Mouse (Mus musculus) lung, embryonic 14.5 days (tissue): Measurements from ENCODE around the gene Cdca5. TPM values are rescaled to one million over a fixed set of nuclear protein-coding genes. Genes with fewer than 3 reads are reported as not detected.

Experiments used
- ATAC-seq: fragments of 200-750 bp; cut with Nextera tagmentation; 2 replicates; pipeline ENCODE4 v1.8.0; 2017; ENCODE audit warnings: mild to moderate bottlenecking, moderate TSS enrichment, moderate library complexity; ENCODE audit not compliant: insufficient read depth
- DNase-seq: peaks from one replicate; pipeline ENCODE4 v3.0.0-alpha.2; 2015
- H3K27ac ChIP-seq: fragments of 300-500 bp; sonication (generic); 2 replicates; pipeline ENCODE4 v1.5.1; 2014; ENCODE audit warnings: low read depth, mild to moderate bottlenecking, moderate library complexity
- H3K27me3 ChIP-seq: fragments of 300-500 bp; sonication (generic); 2 replicates; pipeline ENCODE4 v1.6.1; 2014; ENCODE audit warnings: low read length, control low read depth; ENCODE audit not compliant: insufficient read depth
- H3K36me3 ChIP-seq: fragments of 300-500 bp; sonication (generic); 2 replicates; pipeline ENCODE4 v1.6.1; 2014; ENCODE audit warnings: control low read depth; ENCODE audit not compliant: insufficient read depth
- H3K4me1 ChIP-seq: fragments of 300-500 bp; sonication (generic); 2 replicates; pipeline ENCODE4 v1.6.1; 2014; ENCODE audit warnings: antibody characterized with exemption, control low read depth; ENCODE audit not compliant: insufficient read depth
- H3K4me2 ChIP-seq: fragments of 300-500 bp; sonication (generic); 2 replicates; pipeline ENCODE4 v1.6.1; 2014; ENCODE audit warnings: mild to moderate bottlenecking
- H3K4me3 ChIP-seq: fragments of 300-500 bp; sonication (generic); 2 replicates; pipeline ENCODE4 v1.5.1; 2014; ENCODE audit warnings: low read depth, low read length
- H3K9ac ChIP-seq: fragments of 300-500 bp; sonication (generic); 2 replicates; pipeline ENCODE4 v1.6.1; 2014
- H3K9me3 ChIP-seq: fragments of 300-500 bp; sonication (generic); 2 replicates; pipeline ENCODE4 v1.6.1; 2016; ENCODE audit warnings: low read depth, low read length, control low read depth
- CTCF ChIP-seq: IDR thresholded peaks from 2 replicates; pipeline ENCODE4 v1.5.1; 2016; ENCODE audit warnings: antibody characterized with exemption, low read depth
- WGBS: fragments of 180-500 bp; shearing (Covaris S2); extraction: QIAGEN DNeasy Blood & Tissue Kit; methylation state at CpG from one replicate; pipeline ENCODE4 v1.1.7; 2014; 5-methylcytosine and 5-hydroxymethylcytosine counted together
- polyA plus RNA-seq: library from polyadenylated mRNA; unstranded; fragments of >200 nt; fragmentation: Nextera tagmentation; extraction: Ambion mirVana; gene quantifications from 2 replicates; pipeline ENCODE4 v1.2.1, GENCODE M21; 2014

Cdca5 gene
- polyA plus RNA-seq, 1 experiment from 2014 or later, result 52.7 TPM

- peak; percentile 62 for DNase-seq
- Histone ChIP-seq H3K27me3 (no peaks in the 10 kb centered on the region), H3K9me3 (no peaks in the 10 kb centered on the region), H3K36me3 (peaks cover 14% of the 10 kb centered on the region), H3K9ac (peak overlapping the region; percentile 92), H3K4me2 (peak overlapping the region; percentile 100), H3K4me1 (peaks cover 14% of the 10 kb centered on the region; the same call in 1 of the 2 replicates), H3K4me3 (peak overlapping the region; percentile 90), H3K27ac (peak overlapping the region; percentile 95)
- WGBS, result under 1% methylated on average over 44 of the region's 44 CpGs
- no peak for TF ChIP-seq CTCF
- ATAC-seq, result no peak
Measured at GRCm38 (mm10) chr19:6061641-6062302, 23.0 kb upstream of the Cdca5 start.

- peak overlapping the region; percentile 90 for H3K4me3 ChIP-seq
- DNase-seq (no peak), ATAC-seq (no peak)
- H3K9ac ChIP-seq, result peak overlapping the region; percentile 92
- 43% methylated on average over 5 of the region's 5 CpGs for WGBS
- H3K27me3 ChIP-seq, result no peaks in the 10 kb centered on the region
- no peak overlapping the region for H3K27ac ChIP-seq
- peaks cover 19% of the 10 kb centered on the region; the same call in 1 of the 2 replicates for H3K4me1 ChIP-seq
- no peaks in the 10 kb centered on the region for H3K9me3 ChIP-seq
- H3K36me3 ChIP-seq, result peaks cover 14% of the 10 kb centered on the region
- TF ChIP-seq CTCF, result no peak
- peak overlapping the region; percentile 100 for H3K4me2 ChIP-seq
Measured at GRCm38 (mm10) chr19:6062418-6062817, 22.4 kb upstream of the Cdca5 start.

GRCm38 (mm10) chr19:6063081-6063480, 21.7 kb upstream of the Cdca5 start:
- Histone ChIP-seq H3K4me3 (peak overlapping the region; percentile 90; the same call in 1 of the 2 replicates), H3K27me3 (no peaks in the 10 kb centered on the region), H3K27ac (no peak overlapping the region), H3K9me3 (no peaks in the 10 kb centered on the region), H3K4me2 (peak overlapping the region; percentile 100; the same call in 1 of the 2 replicates), H3K9ac (no peak overlapping the region; the same call in 1 of the 2 replicates), H3K4me1 (peaks cover 19% of the 10 kb centered on the region; the same call in 1 of the 2 replicates), H3K36me3 (peaks cover 14% of the 10 kb centered on the region)
- TF ChIP-seq CTCF, result no peak
- ATAC-seq (no peak), DNase-seq (no peak)
- WGBS, result 91% methylated on average over 6 of the region's 6 CpGs

- H3K27ac ChIP-seq, result no peak overlapping the region
- WGBS, result 28% methylated on average over 5 of the region's 5 CpGs
- no peaks in the 10 kb centered on the region for H3K9me3 ChIP-seq
- H3K4me2 ChIP-seq, result peak overlapping the region; percentile 89
- H3K4me1 ChIP-seq, result peaks cover 19% of the 10 kb centered on the region; the same call in 1 of the 2 replicates
- no peaks in the 10 kb centered on the region for H3K27me3 ChIP-seq
- peaks cover 29% of the 10 kb centered on the region for H3K36me3 ChIP-seq
- no peak for ATAC-seq
- peak overlapping the region; percentile 41 for H3K4me3 ChIP-seq
- TF ChIP-seq CTCF, result no peak
- DNase-seq, result no peak
- peak overlapping the region; percentile 35; the same call in 1 of the 2 replicates for H3K9ac ChIP-seq
Measured at GRCm38 (mm10) chr19:6066571-6066970, 18.2 kb upstream of the Cdca5 start.

- Histone ChIP-seq H3K4me3 (peak overlapping the region; percentile 41), H3K27ac (peak overlapping the region; percentile 61; the same call in 1 of the 2 replicates), H3K9ac (peak overlapping the region; percentile 35), H3K36me3 (peaks cover 29% of the 10 kb centered on the region), H3K4me1 (peaks cover 16% of the 10 kb centered on the region; the same call in 1 of the 2 replicates), H3K9me3 (no peaks in the 10 kb centered on the region), H3K27me3 (no peaks in the 10 kb centered on the region), H3K4me2 (peak overlapping the region; percentile 89)
- DNase-seq (peak; percentile 87), ATAC-seq (peak; percentile 48)
- WGBS, result under 1% methylated on average over 30 of the region's 30 CpGs
- peak; percentile 87 for TF ChIP-seq CTCF
Measured at GRCm38 (mm10) chr19:6067011-6067723, 17.6 kb upstream of the Cdca5 start.

GRCm38 (mm10) chr19:6067724-6068415, 16.9 kb upstream of the Cdca5 start, which contains the start of gene Tm7sf2:
Tm7sf2 (minus strand) TSS chr19:6068373.
- peak; percentile 96 for ATAC-seq
- no peaks in the 10 kb centered on the region for H3K9me3 ChIP-seq
- H3K4me1 ChIP-seq, result peaks cover 9% of the 10 kb centered on the region; the same call in 1 of the 2 replicates
- H3K36me3 ChIP-seq, result peaks cover 35% of the 10 kb centered on the region
- peak within 1 kb of the TSS; percentile 41 for H3K4me3 ChIP-seq
- TF ChIP-seq CTCF, result peak; percentile 19; the same call in 1 of the 2 replicates
- H3K27me3 ChIP-seq, result no peaks in the 10 kb centered on the region
- peak; percentile 96 for DNase-seq
- WGBS, result 10% methylated on average over 33 of the region's 33 CpGs
- H3K4me2 ChIP-seq, result peak within 1 kb of the TSS; percentile 89
- peak within 1 kb of the TSS; percentile 35 for H3K9ac ChIP-seq
- peak within 1 kb of the TSS; percentile 61; the same call in 1 of the 2 replicates for H3K27ac ChIP-seq
